Mouse (Mus musculus): ENCODE results near the gene Cwf19l1.

GRCm38 (mm10) chr19:44069121-44069913 is 66.4 kb downstream of the Cwf19l1 start, which contains the start of gene Erlin1:
- no peak for TF ChIP-seq CTCF (conservative IDR thresholded peaks at IDR 0.05; ENCODE audit: insufficient read depth, insufficient read length, low read depth, low read length)
- no peak for TF ChIP-seq POLR2A (IDR thresholded peaks at IDR 0.05; ENCODE audit: low read depth, low read length)

Measured in kidney, adult 2 months (tissue).